Mouse (Mus musculus) limb, embryonic 11.5 days (tissue): Measurements from ENCODE around the gene Smap2. TPM values are rescaled to one million over a fixed set of nuclear protein-coding genes. Genes with fewer than 3 reads are reported as not detected.

Experiments
- ATAC-seq: fragments of 200-750 bp; cut with Nextera tagmentation; 2 replicates; pipeline ENCODE4 v1.8.0; 2017; ENCODE audit warnings: low read depth; ENCODE audit not compliant: insufficient number of reproducible peaks, low FRiP score, low TSS enrichment
- DNase-seq: peaks from one replicate; pipeline ENCODE4 v3.0.0-alpha.2; 2015; ENCODE audit warnings: low spot score
- H3K27ac ChIP-seq: fragments of 300-500 bp; sonication (generic); replicated peaks from 2 replicates; pipeline ENCODE4 v1.5.1; 2014; ENCODE audit warnings: low read depth, mild to moderate bottlenecking, low read length
- H3K27me3 ChIP-seq: fragments of 300-500 bp; sonication (generic); 2 replicates; pipeline ENCODE4 v1.6.1; 2014; ENCODE audit warnings: mild to moderate bottlenecking, low read length, mixed read lengths; ENCODE audit not compliant: control insufficient read depth, insufficient read depth
- H3K36me3 ChIP-seq: fragments of 300-500 bp; sonication (generic); 2 replicates; pipeline ENCODE4 v1.6.1; 2014; ENCODE audit warnings: mild to moderate bottlenecking, low read length, moderate library complexity, mixed read lengths; ENCODE audit not compliant: control insufficient read depth, insufficient read depth
- H3K4me1 ChIP-seq: fragments of 300-500 bp; sonication (generic); 2 replicates; pipeline ENCODE4 v1.6.1; 2014; ENCODE audit warnings: low read length, mixed read lengths; ENCODE audit not compliant: control insufficient read depth, insufficient read depth
- H3K4me2 ChIP-seq: fragments of 300-500 bp; sonication (generic); 2 replicates; pipeline ENCODE4 v1.6.1; 2014; ENCODE audit warnings: low read depth, mild to moderate bottlenecking, moderate library complexity; ENCODE audit not compliant: severe bottlenecking
- H3K4me3 ChIP-seq: fragments of 300-500 bp; sonication (generic); 2 replicates; pipeline ENCODE4 v1.5.1; 2014; ENCODE audit warnings: low read depth, low read length
- H3K9ac ChIP-seq: fragments of 300-500 bp; sonication (generic); 2 replicates; pipeline ENCODE4 v1.6.1; 2014; ENCODE audit warnings: mild to moderate bottlenecking, low read length
- H3K9me3 ChIP-seq: fragments of 300-500 bp; sonication (generic); 2 replicates; pipeline ENCODE4 v1.6.1; 2016; ENCODE audit warnings: low read length; ENCODE audit not compliant: control insufficient read depth
- WGBS: fragments of 180-500 bp; shearing (Covaris S2); extraction: QIAGEN DNeasy Blood & Tissue Kit; methylation state at CpG from one replicate; pipeline ENCODE4 v1.1.7; 2014; 5-methylcytosine and 5-hydroxymethylcytosine counted together
- polyA plus RNA-seq: library from polyadenylated mRNA; unstranded; fragments of >200 nt; fragmentation: Nextera tagmentation; extraction: Ambion mirVana; gene quantifications from 2 replicates; pipeline ENCODE4 v1.2.1, GENCODE M21; 2014

The Smap2 gene
- polyA plus RNA-seq, 1 experiment from 2014 or later: 14.3 TPM

DNA sequence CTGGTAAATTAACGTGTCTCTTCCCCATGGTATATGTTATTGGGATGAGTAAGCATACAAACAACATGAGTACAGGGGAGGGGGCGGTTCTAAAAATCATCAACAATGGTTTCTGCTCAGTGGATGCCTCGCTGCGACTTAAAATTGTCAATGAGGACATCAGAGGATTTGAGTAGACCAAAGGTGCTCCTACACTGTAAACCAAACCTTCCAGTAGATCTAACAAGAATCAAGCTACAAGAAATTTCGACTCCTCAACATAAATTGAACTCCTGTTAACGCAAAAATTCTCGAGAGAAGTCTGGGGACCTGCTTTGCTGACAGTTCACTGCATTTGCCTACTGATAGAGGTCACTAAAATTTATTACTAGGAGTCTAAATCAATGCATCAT is 1.8 kb downstream of the Smap2 start:
- ATAC-seq (no peak), DNase-seq (no peak)
- Histone ChIP-seq H3K9me3 (no peaks in the 10 kb centered on the region), H3K9ac (no peak overlapping the region), H3K27me3 (no peaks in the 10 kb centered on the region), H3K27ac (no peak overlapping the region), H3K4me2 (no peak overlapping the region), H3K36me3 (no peaks in the 10 kb centered on the region), H3K4me3 (no peak overlapping the region), H3K4me1 (peaks cover 5% of the 10 kb centered on the region)
- WGBS: 85% methylated on average over 7 of the region's 7 CpGs

DNA sequence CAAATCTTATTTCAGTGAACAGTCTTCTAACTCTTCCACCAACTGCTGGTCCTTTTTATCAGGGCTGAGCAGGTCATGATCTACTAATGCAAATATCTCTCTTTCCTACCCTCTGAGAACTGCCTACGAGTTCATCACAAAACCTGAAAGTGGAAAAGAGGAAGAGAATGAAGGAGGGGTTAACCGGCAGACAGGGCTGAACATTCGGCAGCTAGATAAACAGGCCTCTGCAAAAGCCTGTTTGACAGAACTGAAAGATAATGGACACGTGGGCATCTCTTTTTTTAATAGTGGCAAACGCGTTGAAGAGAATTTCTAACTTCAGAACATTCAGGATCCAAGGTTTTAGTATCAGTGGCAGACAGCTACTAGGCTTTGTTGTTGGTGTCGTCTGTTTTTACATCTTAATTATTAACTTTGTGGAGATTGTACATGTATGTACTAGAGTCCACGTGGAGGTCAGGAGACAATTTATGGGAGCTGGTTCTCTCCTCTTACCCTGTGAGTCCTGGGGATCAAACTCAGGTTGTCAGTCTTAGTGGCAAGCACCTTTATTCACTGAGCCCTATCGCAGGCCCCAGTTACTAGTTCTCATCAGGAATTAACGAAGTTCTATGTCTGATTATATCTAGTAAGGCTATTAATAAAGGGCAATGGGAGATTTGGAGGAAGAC is 2.3 kb downstream of the Smap2 start:
- no peaks in the 10 kb centered on the region for H3K9me3 ChIP-seq
- no peak overlapping the region for H3K4me2 ChIP-seq
- H3K27me3 ChIP-seq: no peaks in the 10 kb centered on the region
- no peak for DNase-seq
- H3K9ac ChIP-seq: no peak overlapping the region
- no peak overlapping the region for H3K4me3 ChIP-seq
- WGBS: 85% methylated on average over 10 of the region's 10 CpGs
- ATAC-seq: no peak
- peaks cover 5% of the 10 kb centered on the region for H3K4me1 ChIP-seq
- no peak overlapping the region for H3K27ac ChIP-seq
- no peaks in the 10 kb centered on the region for H3K36me3 ChIP-seq

DNA sequence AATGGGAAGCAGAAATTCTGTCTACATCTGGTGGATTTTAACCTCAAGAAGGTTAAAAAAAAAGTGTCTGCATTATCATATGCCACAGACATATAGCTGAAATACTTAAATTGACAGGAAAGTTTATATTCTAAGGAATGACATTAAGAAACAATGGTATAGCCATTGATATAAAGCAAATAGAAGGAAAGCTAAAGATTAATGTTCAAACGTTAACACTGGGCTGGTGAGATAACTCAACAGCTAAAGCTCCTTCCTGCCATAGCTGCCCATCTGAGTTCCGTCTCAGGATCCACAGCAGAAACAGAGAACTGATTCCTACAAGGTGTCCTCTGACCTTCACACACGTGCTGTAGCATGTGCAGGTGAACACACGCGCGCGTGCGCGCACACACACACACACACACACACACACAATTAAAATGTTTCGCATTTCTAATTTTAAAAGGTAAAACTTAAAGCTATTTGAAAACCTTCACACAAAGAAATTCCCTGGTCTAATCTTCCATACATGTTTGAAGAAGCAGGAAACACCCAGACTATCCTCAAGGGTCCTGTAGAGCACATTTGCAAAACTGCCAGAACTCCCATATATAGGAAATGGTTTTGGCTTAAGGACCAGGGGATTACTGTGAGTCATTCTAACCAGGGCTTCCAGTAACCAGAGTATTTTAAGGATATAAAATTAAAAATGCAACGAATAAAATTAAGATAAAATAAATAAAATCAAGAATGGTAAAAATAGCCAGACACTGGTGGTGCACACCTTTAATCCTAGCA is 6.1 kb downstream of the Smap2 start:
- Histone ChIP-seq H3K4me1 (peaks cover 7% of the 10 kb centered on the region), H3K9ac (no peak overlapping the region), H3K27me3 (no peaks in the 10 kb centered on the region), H3K4me3 (no peak overlapping the region), H3K9me3 (no peaks in the 10 kb centered on the region), H3K27ac (no peak overlapping the region), H3K36me3 (no peaks in the 10 kb centered on the region), H3K4me2 (no peak overlapping the region)
- 88% methylated on average over 11 of the region's 11 CpGs for WGBS
- ATAC-seq (no peak), DNase-seq (no peak)

DNA sequence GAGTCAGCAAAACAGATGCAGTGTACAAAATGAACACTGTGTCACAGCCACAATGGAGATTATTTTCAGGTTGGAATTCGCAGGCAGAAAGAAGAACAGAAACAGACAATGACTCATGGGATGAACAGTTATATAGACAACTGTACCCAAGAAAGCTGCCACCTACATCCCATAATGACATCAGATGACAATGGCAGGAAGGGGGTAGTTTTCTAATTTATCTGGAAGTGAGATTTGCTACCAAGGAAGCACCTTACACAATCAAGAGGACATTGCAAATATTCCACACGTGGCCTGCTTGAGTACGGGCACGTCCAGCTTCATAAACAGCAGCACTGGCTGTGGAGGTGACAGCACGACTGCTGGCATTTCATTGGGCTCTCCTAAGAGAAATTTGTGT is 7.9 kb downstream of the Smap2 start:
- 84% methylated on average over 5 of the region's 5 CpGs for WGBS
- Histone ChIP-seq H3K27me3 (no peaks in the 10 kb centered on the region), H3K4me2 (no peak overlapping the region), H3K4me3 (no peak overlapping the region), H3K9ac (no peak overlapping the region), H3K9me3 (no peaks in the 10 kb centered on the region), H3K27ac (no peak overlapping the region), H3K36me3 (no peaks in the 10 kb centered on the region), H3K4me1 (0 out of 2 replicates have a peak, but pooled peaks cover 5% of the 10 kb centered on the region)
- DNase-seq (no peak), ATAC-seq (no peak)

DNA sequence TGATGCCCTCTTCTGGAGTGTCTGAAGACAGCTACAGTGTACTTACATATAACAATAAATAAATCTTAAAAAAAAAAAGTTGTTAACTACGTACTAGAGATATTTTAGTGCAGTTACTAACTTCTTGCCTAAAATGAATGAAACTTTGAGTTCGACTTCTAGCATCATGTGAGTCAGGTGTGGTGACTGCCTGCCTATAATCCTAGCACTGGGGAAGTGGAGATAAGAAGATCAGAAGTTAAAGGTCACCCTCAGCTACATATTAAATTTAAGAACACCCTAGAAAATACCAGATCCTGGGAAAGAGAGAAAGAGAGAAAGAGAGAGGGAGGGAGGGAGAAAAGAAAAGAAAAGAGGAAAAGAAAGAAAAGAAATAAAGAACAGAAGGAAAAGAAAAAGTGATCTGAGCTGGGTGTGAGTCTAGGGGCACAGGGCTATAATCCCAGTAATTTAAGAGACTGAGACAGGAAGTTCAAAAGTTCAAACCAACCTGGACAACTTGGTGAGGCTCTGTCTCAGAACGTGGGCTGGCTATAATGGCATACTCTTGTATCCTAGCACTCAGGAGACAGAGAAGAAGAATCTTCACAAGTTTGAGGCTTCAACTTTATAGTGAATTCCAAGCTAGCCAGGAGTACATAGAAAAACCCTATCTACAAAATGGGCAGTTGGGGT is 8.8 kb downstream of the Smap2 start:
- Histone ChIP-seq H3K27me3 (no peaks in the 10 kb centered on the region), H3K9ac (no peak overlapping the region), H3K4me3 (no peak overlapping the region), H3K9me3 (no peaks in the 10 kb centered on the region), H3K4me2 (no peak overlapping the region), H3K4me1 (peaks cover 11% of the 10 kb centered on the region; the same call in 1 of the 2 replicates), H3K27ac (no peak overlapping the region), H3K36me3 (no peaks in the 10 kb centered on the region)
- ATAC-seq (no peak), DNase-seq (no peak)
- WGBS: 49% methylated on average over 3 of the region's 3 CpGs

DNA sequence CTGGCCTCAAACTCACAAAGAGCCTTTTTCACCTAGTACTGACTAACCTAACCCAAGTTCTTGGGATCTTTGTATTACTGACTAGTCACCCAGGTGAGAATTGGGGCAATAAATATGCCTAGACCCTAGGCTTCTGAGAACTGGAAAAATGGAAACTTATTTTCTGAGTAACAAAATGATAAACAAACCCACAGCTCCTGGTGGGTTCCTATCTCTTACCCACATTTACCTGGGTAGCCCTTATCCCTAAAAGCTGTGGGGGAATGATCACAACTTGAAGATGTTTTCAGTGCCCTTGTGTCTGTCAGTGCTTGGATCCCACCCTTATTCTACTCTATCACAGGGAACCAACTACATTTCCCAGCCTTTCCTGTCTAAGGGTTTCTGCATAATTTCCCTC is 10.0 kb downstream of the Smap2 start:
- H3K9ac ChIP-seq: no peak overlapping the region
- H3K9me3 ChIP-seq: no peaks in the 10 kb centered on the region
- H3K27me3 ChIP-seq: no peaks in the 10 kb centered on the region
- H3K27ac ChIP-seq: no peak overlapping the region
- ATAC-seq: no peak
- no peak overlapping the region for H3K4me2 ChIP-seq
- no peaks in the 10 kb centered on the region for H3K36me3 ChIP-seq
- no peak for DNase-seq
- peaks cover 19% of the 10 kb centered on the region; the same call in 1 of the 2 replicates for H3K4me1 ChIP-seq
- no peak overlapping the region for H3K4me3 ChIP-seq

DNA sequence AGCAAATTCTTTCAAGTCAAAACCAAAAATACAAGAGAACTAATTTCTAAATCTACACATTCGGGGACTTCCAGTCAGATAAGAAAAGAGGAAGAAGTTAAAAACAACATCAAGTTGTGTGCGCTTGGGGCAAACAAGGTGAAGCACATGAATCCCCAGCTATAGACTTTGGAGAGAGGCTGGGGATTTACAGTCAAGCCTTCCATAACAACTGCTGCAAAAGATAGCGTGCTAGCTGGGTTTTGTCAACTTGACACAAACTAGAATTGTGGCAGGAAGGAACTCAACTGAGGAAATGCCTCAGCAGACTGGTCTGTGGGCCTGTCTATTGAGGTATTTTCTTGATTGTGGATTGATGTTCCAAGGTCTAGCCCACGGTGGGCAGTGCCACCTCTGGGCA is 12.4 kb downstream of the Smap2 start:
- DNase-seq (no peak), ATAC-seq (no peak)
- Histone ChIP-seq H3K36me3 (no peaks in the 10 kb centered on the region), H3K4me1 (peaks cover 19% of the 10 kb centered on the region; the same call in 1 of the 2 replicates), H3K4me3 (no peak overlapping the region), H3K27me3 (no peaks in the 10 kb centered on the region), H3K4me2 (no peak overlapping the region), H3K9ac (no peak overlapping the region), H3K27ac (no peak overlapping the region), H3K9me3 (no peaks in the 10 kb centered on the region)
- 73% methylated on average over 4 of the region's 4 CpGs for WGBS

DNA sequence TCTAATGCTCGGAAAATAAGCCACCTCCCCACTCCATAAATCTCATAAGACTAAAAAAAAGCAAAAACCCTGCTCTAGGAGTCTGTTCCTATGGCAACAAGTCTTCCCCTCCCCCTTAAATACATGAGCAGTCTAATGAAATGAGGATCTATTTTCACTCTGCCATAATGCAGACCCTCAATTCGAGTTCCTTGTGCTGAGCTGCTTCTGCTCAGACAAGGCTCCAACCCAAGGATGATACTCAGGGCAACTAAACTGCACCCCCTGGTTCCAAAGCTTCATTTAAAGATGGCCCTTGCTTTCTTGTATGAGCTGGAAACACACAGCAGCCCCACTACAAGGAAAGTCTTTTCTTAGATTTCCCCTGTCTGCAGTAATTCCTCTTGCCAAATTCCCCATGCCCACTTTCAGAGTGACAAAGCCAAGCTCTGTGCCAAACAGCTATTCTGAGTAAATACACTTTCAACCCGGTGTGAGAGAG is 13.4 kb downstream of the Smap2 start:
- Histone ChIP-seq H3K27ac (peak overlapping the region; percentile 45; the same call in 1 of the 2 replicates), H3K27me3 (no peaks in the 10 kb centered on the region), H3K9me3 (no peaks in the 10 kb centered on the region), H3K4me3 (no peak overlapping the region), H3K4me1 (peaks cover 19% of the 10 kb centered on the region; the same call in 1 of the 2 replicates), H3K4me2 (no peak overlapping the region), H3K36me3 (no peaks in the 10 kb centered on the region), H3K9ac (no peak overlapping the region)
- ATAC-seq (peak; percentile 74), DNase-seq (no peak)
- 35% methylated on average over 3 of the region's 3 CpGs for WGBS
